Mouse (Mus musculus) testis, adult 2 months (tissue): ENCODE data around the gene Apom.
A peak's percentile ranks its signal among the peaks of the same experiment; 100 is the strongest.

ENCODE experiments used
- CTCF ChIP-seq: fragments of 200-500 bp; IDR thresholded peaks from 2 replicates; pipeline ENCODE4 v1.5.1; 2012; ENCODE audit warnings: low read depth, mild to moderate bottlenecking, inconsistent platforms, low read length, moderate library complexity; ENCODE audit not compliant: control insufficient read depth, insufficient read depth, insufficient replicate concordance
- POLR2A ChIP-seq: fragments of 200-500 bp; IDR thresholded peaks from 2 replicates; pipeline ENCODE4 v1.6.1; 2012; ENCODE audit warnings: low read depth, mild to moderate bottlenecking, inconsistent platforms, low read length, moderate library complexity; ENCODE audit not compliant: control insufficient read depth

DNA sequence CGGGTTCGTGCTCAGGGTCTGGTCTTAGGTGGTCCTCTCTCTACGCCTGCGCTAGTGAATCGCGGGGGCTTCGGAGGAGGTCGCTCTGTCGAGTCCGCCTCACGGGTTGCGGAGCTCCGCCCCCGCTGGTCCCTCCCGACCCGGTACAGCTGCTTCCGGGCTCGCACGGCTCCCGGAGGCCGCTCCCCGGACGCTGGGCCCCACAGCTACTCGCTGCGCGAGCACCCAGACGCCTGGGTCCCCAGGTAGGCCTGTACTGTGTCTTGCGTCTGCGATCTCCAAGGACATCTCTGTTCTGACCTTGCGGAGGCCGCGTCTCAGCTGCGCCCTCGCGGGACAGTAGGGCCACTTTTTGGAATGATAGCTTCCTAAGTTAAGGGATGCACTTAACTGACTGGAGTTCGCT, 5.6 kb downstream of the Apom start, which contains the start of gene D17H6S53E:
- peak; percentile 57 for TF ChIP-seq POLR2A
- TF ChIP-seq CTCF, result no peak
